In the genomic region with DNA sequence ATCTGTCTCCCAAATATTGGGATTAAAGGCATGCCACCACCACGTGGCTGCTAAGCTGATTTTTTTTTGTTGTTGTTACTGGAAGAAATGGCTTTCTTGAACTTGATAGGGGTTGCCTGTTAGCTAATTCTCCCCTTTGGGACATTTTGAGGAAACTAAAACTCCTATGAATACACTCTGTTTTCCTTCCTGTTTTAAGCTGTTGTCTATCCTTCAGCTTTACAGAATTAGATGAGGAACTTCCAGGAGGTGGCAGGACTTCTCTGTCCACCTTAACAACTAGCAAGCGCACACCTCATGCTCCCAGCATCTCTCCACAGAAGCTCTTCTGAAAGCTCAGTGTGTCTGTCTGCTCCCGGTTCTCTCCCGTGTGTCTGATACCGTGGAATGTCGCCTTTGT, we compare ENCODE assay signal across 17 mouse cellular contexts.
"Had no signal": no experiment of that assay in that cellular context is flagged by ENCODE, and none has a peak within 500 bp of the region (broad histone marks: within the 10 kb centered on the region; RNA-seq: fewer than 3 reads in every experiment).

No protein-coding gene starts in this region.

- ATAC-seq: liver, postnatal 0 days; lung, postnatal 0 days; midbrain, embryonic 13.5 days; midbrain, embryonic 15.5 days had no signal

- H3K9me3 ChIP-seq: liver, embryonic 13.5 days; liver, embryonic 15.5 days; lung, embryonic 15.5 days; midbrain, embryonic 10.5 days; midbrain, embryonic 13.5 days; midbrain, embryonic 15.5 days; neural tube, embryonic 13.5 days; stomach, embryonic 15.5 days had no signal

- H3K27ac ChIP-seq: liver, embryonic 13.5 days; liver, embryonic 15.5 days; lung, embryonic 15.5 days; midbrain, embryonic 10.5 days; midbrain, embryonic 13.5 days; midbrain, embryonic 15.5 days; neural tube, embryonic 13.5 days; stomach, embryonic 15.5 days; stomach, postnatal 0 days had no signal

- H3K4me3 ChIP-seq: liver, embryonic 13.5 days; liver, embryonic 15.5 days; lung, embryonic 15.5 days; midbrain, embryonic 10.5 days; midbrain, embryonic 13.5 days; midbrain, embryonic 15.5 days; neural tube, embryonic 13.5 days; stomach, embryonic 15.5 days had no signal

- H3K36me3 ChIP-seq: liver, embryonic 13.5 days; liver, embryonic 15.5 days; lung, embryonic 15.5 days; midbrain, embryonic 13.5 days; midbrain, embryonic 15.5 days; neural tube, embryonic 13.5 days; stomach, embryonic 15.5 days had no signal

- H3K27me3 ChIP-seq: liver, embryonic 13.5 days; liver, embryonic 15.5 days; lung, embryonic 15.5 days; midbrain, embryonic 13.5 days; midbrain, embryonic 15.5 days; neural tube, embryonic 13.5 days; stomach, embryonic 15.5 days had no signal

- DNase-seq: liver, embryonic 13.5 days; liver, postnatal 0 days; lung, adult 2 months; lung, postnatal 4 days; right cerebral cortex, postnatal 14 days; thymus, adult 2 months; thymus, postnatal 25 days; thymus, postnatal 4 days had no signal

- H3K4me2 ChIP-seq: liver, embryonic 13.5 days; liver, embryonic 15.5 days; lung, embryonic 15.5 days; midbrain, embryonic 13.5 days; midbrain, embryonic 15.5 days; neural tube, embryonic 13.5 days; stomach, embryonic 15.5 days had no signal

- H3K4me1 ChIP-seq: stomach, embryonic 15.5 days had no signal

- H3K9ac ChIP-seq: liver, embryonic 13.5 days; liver, embryonic 15.5 days; liver, postnatal 0 days; lung, embryonic 15.5 days; midbrain, embryonic 13.5 days; midbrain, embryonic 15.5 days; neural tube, embryonic 13.5 days; stomach, embryonic 15.5 days had no signal
